Mouse (Mus musculus) hindbrain, embryonic 14.5 days (tissue): Measurements from ENCODE around the gene Med17. TPM values are rescaled to one million over a fixed set of nuclear protein-coding genes. Genes with fewer than 3 reads are reported as not detected.

Experiments used
- ATAC-seq: fragments of 200-750 bp; cut with Nextera tagmentation; 2 replicates; pipeline ENCODE4 v1.8.0; 2017; ENCODE audit warnings: moderate number of reproducible peaks, mild to moderate bottlenecking, moderate TSS enrichment, moderate library complexity; ENCODE audit not compliant: low FRiP score
- DNase-seq: peaks from one replicate; pipeline ENCODE4 v3.0.0-alpha.2; 2015; ENCODE audit warnings: low spot score
- H3K27ac ChIP-seq: fragments of 300-500 bp; sonication (generic); 2 replicates; pipeline ENCODE4 v1.5.1; 2014; ENCODE audit warnings: mild to moderate bottlenecking, moderate library complexity
- H3K27me3 ChIP-seq: fragments of 300-500 bp; sonication (generic); 2 replicates; pipeline ENCODE4 v1.6.1; 2014; ENCODE audit warnings: mild to moderate bottlenecking, low read length, mixed read lengths; ENCODE audit not compliant: control insufficient read depth, insufficient read depth
- H3K36me3 ChIP-seq: fragments of 300-500 bp; sonication (generic); replicated peaks from 2 replicates; pipeline ENCODE4 v1.6.1; 2014; ENCODE audit not compliant: control insufficient read depth, insufficient read depth
- H3K4me1 ChIP-seq: fragments of 300-500 bp; sonication (generic); replicated peaks from 2 replicates; pipeline ENCODE4 v1.6.1; 2014; ENCODE audit warnings: antibody characterized with exemption, low read length, mixed read lengths; ENCODE audit not compliant: control insufficient read depth, insufficient read depth
- H3K4me2 ChIP-seq: fragments of 300-500 bp; sonication (generic); replicated peaks from 2 replicates; pipeline ENCODE4 v1.6.1; 2014; ENCODE audit warnings: mild to moderate bottlenecking, moderate library complexity
- H3K4me3 ChIP-seq: fragments of 300-500 bp; sonication (generic); replicated peaks from 2 replicates; pipeline ENCODE4 v1.5.1; 2014; ENCODE audit warnings: mild to moderate bottlenecking, low read length
- H3K9ac ChIP-seq: fragments of 300-500 bp; sonication (generic); 2 replicates; pipeline ENCODE4 v1.6.1; 2014
- H3K9me3 ChIP-seq: fragments of 300-500 bp; sonication (generic); 2 replicates; pipeline ENCODE4 v1.6.1; 2016; ENCODE audit warnings: low read length; ENCODE audit not compliant: control insufficient read depth
- WGBS: fragments of 180-500 bp; shearing (Covaris S2); extraction: QIAGEN DNeasy Blood & Tissue Kit; methylation state at CpG from one replicate; pipeline ENCODE4 v1.1.7; 2014; 5-methylcytosine and 5-hydroxymethylcytosine counted together
- polyA plus RNA-seq: library from polyadenylated mRNA; unstranded; fragments of >200 nt; fragmentation: Nextera tagmentation; extraction: Ambion mirVana; gene quantifications from 2 replicates; pipeline ENCODE4 v1.2.1, GENCODE M21; 2014

Gene Med17
- polyA plus RNA-seq, 1 experiment from 2014 or later = 33.0 TPM

- WGBS = 63% methylated on average over 2 of the region's 2 CpGs
- Histone ChIP-seq H3K4me2 (no peak overlapping the region), H3K9ac (no peak overlapping the region), H3K27ac (no peak overlapping the region), H3K9me3 (no peaks in the 10 kb centered on the region), H3K36me3 (peaks cover 13% of the 10 kb centered on the region), H3K27me3 (no peaks in the 10 kb centered on the region), H3K4me1 (no peaks in the 10 kb centered on the region), H3K4me3 (no peak overlapping the region)
- DNase-seq (no peak), ATAC-seq (no peak)
These were observed 18.7 kb upstream of the Med17 start for GRCm38 (mm10) chr9:15298451-15298850.

- Histone ChIP-seq H3K9me3 (no peaks in the 10 kb centered on the region), H3K4me1 (no peaks in the 10 kb centered on the region), H3K9ac (no peak overlapping the region), H3K4me2 (no peak overlapping the region), H3K4me3 (no peak overlapping the region), H3K27me3 (no peaks in the 10 kb centered on the region), H3K36me3 (peaks cover 18% of the 10 kb centered on the region), H3K27ac (no peak overlapping the region)
- no peak for ATAC-seq
- WGBS = 85% methylated on average over 7 of the region's 7 CpGs
- no peak for DNase-seq
These were observed 17.4 kb upstream of the Med17 start for GRCm38 (mm10) chr9:15297112-15297511.

GRCm38 (mm10) chr9:15289251-15289650, 9.5 kb upstream of the Med17 start:
- H3K4me1 ChIP-seq = no peaks in the 10 kb centered on the region
- no peak overlapping the region for H3K4me2 ChIP-seq
- H3K27ac ChIP-seq = no peak overlapping the region
- WGBS = 90% methylated on average over 6 of the region's 6 CpGs
- ATAC-seq = no peak
- no peak for DNase-seq
- H3K9me3 ChIP-seq = no peaks in the 10 kb centered on the region
- peaks cover 26% of the 10 kb centered on the region for H3K36me3 ChIP-seq
- H3K27me3 ChIP-seq = no peaks in the 10 kb centered on the region
- no peak overlapping the region for H3K9ac ChIP-seq
- no peak overlapping the region for H3K4me3 ChIP-seq

- H3K4me1 ChIP-seq = no peaks in the 10 kb centered on the region
- no peaks in the 10 kb centered on the region for H3K9me3 ChIP-seq
- no peak overlapping the region for H3K4me3 ChIP-seq
- WGBS = 94% methylated on average over 3 of the region's 3 CpGs
- H3K36me3 ChIP-seq = peaks cover 25% of the 10 kb centered on the region
- no peak for DNase-seq
- no peak overlapping the region for H3K27ac ChIP-seq
- no peak overlapping the region for H3K4me2 ChIP-seq
- no peak overlapping the region for H3K9ac ChIP-seq
- no peak for ATAC-seq
- no peaks in the 10 kb centered on the region for H3K27me3 ChIP-seq
These were observed 8.7 kb upstream of the Med17 start for GRCm38 (mm10) chr9:15288402-15288801.

GRCm38 (mm10) chr9:15287846-15288245, 8.1 kb upstream of the Med17 start:
- Histone ChIP-seq H3K4me1 (no peaks in the 10 kb centered on the region), H3K27ac (no peak overlapping the region), H3K9me3 (no peaks in the 10 kb centered on the region), H3K36me3 (peaks cover 20% of the 10 kb centered on the region), H3K27me3 (no peaks in the 10 kb centered on the region), H3K4me3 (no peak overlapping the region), H3K9ac (no peak overlapping the region), H3K4me2 (no peak overlapping the region)
- DNase-seq (no peak), ATAC-seq (no peak)
- 57% methylated on average over 6 of the region's 6 CpGs for WGBS

- DNase-seq (no peak), ATAC-seq (no peak)
- Histone ChIP-seq H3K27me3 (no peaks in the 10 kb centered on the region), H3K9me3 (no peaks in the 10 kb centered on the region), H3K4me2 (no peak overlapping the region), H3K36me3 (peaks cover 22% of the 10 kb centered on the region), H3K4me3 (no peak overlapping the region), H3K27ac (no peak overlapping the region), H3K9ac (no peak overlapping the region), H3K4me1 (peaks cover 4% of the 10 kb centered on the region)
- WGBS = 68% methylated on average over 3 of the region's 3 CpGs
These were observed 5.7 kb upstream of the Med17 start for GRCm38 (mm10) chr9:15285443-15285842.

GRCm38 (mm10) chr9:15280491-15280879, 754 bp upstream of the Med17 start:
- no peak for DNase-seq
- Histone ChIP-seq H3K4me3 (peak overlapping the region; percentile 87), H3K27me3 (no peaks in the 10 kb centered on the region), H3K36me3 (peaks cover 29% of the 10 kb centered on the region), H3K9ac (peak overlapping the region; percentile 96), H3K4me2 (peak overlapping the region; percentile 64), H3K27ac (peak overlapping the region; percentile 32; the same call in 1 of the 2 replicates), H3K9me3 (no peaks in the 10 kb centered on the region), H3K4me1 (peaks cover 14% of the 10 kb centered on the region)
- ATAC-seq = no peak
- WGBS = 48% methylated on average over 5 of the region's 5 CpGs

- WGBS = 10% methylated on average over 19 of the region's 19 CpGs
- peak overlapping the region; percentile 96 for H3K9ac ChIP-seq
- H3K27ac ChIP-seq = peak overlapping the region; percentile 87
- H3K36me3 ChIP-seq = peaks cover 39% of the 10 kb centered on the region
- H3K4me3 ChIP-seq = peak overlapping the region; percentile 87
- H3K4me2 ChIP-seq = peak overlapping the region; percentile 64
- no peak for DNase-seq
- no peaks in the 10 kb centered on the region for H3K9me3 ChIP-seq
- peaks cover 14% of the 10 kb centered on the region for H3K4me1 ChIP-seq
- H3K27me3 ChIP-seq = no peaks in the 10 kb centered on the region
- no peak for ATAC-seq
These were observed 537 bp downstream of the Med17 start for GRCm38 (mm10) chr9:15279139-15279648.

- no peak for DNase-seq
- Histone ChIP-seq H3K4me3 (no peak overlapping the region), H3K27ac (no peak overlapping the region), H3K4me2 (peak overlapping the region; percentile 64), H3K9ac (no peak overlapping the region), H3K36me3 (peaks cover 47% of the 10 kb centered on the region), H3K4me1 (peaks cover 14% of the 10 kb centered on the region), H3K9me3 (no peaks in the 10 kb centered on the region), H3K27me3 (no peaks in the 10 kb centered on the region)
- 96% methylated on average over 3 of the region's 3 CpGs for WGBS
- no peak for ATAC-seq
These were observed 1.4 kb downstream of the Med17 start for GRCm38 (mm10) chr9:15278343-15278742.

- Histone ChIP-seq H3K4me1 (peaks cover 14% of the 10 kb centered on the region), H3K36me3 (peaks cover 57% of the 10 kb centered on the region), H3K4me2 (no peak overlapping the region), H3K9me3 (no peaks in the 10 kb centered on the region), H3K4me3 (no peak overlapping the region), H3K27me3 (no peaks in the 10 kb centered on the region), H3K27ac (no peak overlapping the region), H3K9ac (no peak overlapping the region)
- DNase-seq = no peak
- WGBS = 95% methylated on average over 4 of the region's 4 CpGs
- ATAC-seq = no peak
These were observed 2.9 kb downstream of the Med17 start for GRCm38 (mm10) chr9:15276855-15277254.
